Mouse (Mus musculus): ENCODE results near the gene Uroc1.
A peak's percentile ranks its signal among the peaks of the same experiment; 100 is the strongest.

The Uroc1 gene

DNA sequence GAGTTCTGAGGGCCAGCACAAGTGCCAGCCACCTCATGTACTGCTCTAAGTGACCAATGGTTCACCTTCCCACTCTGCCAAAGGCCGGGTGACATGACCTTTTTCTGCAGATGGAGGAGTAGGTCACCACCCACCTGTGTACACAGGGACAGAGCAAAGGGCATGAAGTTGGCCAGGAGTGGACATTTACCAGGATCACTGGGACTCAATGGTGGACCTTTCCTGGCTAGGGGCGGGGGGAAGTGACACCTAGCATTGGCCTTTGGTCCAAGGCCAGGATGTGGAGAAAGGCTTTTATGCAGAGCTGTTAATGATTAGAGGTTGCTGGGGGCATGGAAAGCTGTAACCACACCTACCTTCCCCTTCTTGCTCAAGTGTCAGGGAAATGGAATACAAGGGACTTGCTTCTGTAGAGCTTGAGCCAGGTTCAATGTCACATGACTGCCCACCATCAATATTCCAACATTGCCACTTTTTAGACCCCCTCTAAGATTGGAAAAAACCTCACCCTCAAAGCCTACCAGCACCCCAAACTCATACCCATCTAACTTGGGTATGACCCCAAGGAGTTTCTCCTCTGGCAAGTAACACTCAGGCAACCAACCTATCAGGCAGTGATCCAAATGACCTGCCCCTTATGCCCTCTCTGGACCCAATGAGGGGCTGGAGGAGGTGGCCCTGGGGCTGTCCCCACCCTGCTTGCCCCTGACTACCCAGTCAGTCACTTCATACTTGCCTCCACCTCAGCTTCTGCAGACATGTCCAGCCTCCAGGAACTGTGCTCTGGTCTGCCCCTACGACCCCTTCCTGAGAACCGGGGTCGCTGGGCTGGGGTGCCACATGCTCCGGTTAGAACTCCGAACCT, at the start of gene Uroc1:
Gene Uroc1, plus strand, starts transcription at position 724 of the 865 bp plus-strand sequence.
- DNase-seq: no peak

- DNase-seq: peak; percentile 17
Measured at GRCm38 (mm10) chr6:90288265-90288664, 44.8 kb upstream of the Uroc1 start.

GRCm38 (mm10) chr6:90300919-90301318, 32.2 kb upstream of the Uroc1 start, which contains the start of gene BC048671:
TSS of gene BC048671 (plus strand) at chr6:90301219.
- no peak for DNase-seq

DNA sequence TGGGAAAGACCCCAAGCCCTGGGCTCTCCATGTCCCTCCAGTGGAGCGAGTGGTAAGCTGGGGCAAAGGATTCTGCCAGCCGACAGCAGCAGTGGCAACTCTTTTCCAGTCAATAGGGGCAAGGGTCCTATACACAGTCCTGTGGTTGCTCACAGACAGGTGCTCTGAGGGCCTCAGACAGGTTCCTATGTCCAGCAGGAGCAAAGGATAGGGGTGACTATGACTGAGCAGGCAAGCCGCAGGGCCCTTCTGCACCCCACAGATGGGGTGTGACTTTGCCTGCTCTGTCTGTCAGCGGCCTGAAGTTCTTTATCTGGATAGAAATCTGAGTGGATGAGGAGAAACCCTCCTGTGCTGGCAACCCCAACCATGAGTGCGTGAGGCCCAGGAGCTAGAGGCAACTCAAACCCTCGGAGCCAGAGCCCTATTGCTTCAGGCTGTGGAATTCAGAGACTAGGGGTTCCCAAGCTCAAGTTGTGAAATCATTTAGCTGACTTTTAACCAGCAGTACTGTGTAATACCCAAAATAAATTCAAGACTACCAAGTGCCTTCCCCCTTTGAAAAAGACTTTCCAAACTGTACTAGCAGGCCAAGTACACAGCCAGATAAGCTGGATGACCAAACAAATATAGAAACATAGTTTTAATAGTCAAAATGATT, 26.6 kb upstream of the Uroc1 start:
- DNase-seq: no peak

GRCm38 (mm10) chr6:90308839-90309778, 24.0 kb upstream of the Uroc1 start:
- no peak for DNase-seq

GRCm38 (mm10) chr6:90315961-90316360, 17.1 kb upstream of the Uroc1 start:
- peak; percentile 38 for DNase-seq

GRCm38 (mm10) chr6:90317510-90318258, 15.4 kb upstream of the Uroc1 start:
- DNase-seq: no peak

GRCm38 (mm10) chr6:90319019-90319418, 14.1 kb upstream of the Uroc1 start:
- DNase-seq: no peak

DNA sequence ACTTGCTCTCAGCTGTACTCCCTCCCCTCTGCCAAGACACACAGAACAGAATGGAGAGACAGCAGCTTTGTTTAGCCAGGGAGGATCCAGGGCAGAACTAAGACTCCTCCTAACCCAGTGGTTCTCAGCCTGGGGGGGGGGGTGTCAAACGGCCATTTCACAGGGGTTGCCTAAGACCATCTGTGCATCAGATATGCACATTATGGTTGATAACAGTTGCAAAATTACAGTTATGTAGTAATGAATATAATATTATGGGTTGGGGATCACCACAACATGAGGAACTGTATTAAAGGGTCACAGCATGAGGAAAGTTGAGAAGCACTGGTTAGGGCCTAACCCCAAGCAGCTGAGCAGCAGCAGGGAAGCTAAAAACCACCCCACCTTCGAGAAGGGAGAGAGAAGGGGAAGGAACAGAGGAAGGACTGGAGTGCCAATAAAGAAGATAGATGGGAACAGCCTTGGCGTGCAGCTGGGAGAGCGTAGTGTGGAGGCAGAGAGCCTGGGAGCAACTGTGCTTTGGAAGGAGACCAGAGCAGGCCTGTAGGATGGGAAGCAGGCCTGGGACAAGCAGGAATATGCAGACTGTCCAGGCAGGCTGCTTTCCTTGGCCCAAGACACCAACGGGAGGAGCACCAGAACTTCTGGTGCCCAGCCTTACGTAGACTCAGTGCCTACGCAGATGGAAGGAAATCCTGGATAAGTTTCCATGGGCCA, 13.5 kb upstream of the Uroc1 start:
- no peak for DNase-seq

GRCm38 (mm10) chr6:90320429-90320828, 12.7 kb upstream of the Uroc1 start:
- DNase-seq: no peak

- no peak for DNase-seq
Measured at GRCm38 (mm10) chr6:90321811-90322210, 11.3 kb upstream of the Uroc1 start.

DNA sequence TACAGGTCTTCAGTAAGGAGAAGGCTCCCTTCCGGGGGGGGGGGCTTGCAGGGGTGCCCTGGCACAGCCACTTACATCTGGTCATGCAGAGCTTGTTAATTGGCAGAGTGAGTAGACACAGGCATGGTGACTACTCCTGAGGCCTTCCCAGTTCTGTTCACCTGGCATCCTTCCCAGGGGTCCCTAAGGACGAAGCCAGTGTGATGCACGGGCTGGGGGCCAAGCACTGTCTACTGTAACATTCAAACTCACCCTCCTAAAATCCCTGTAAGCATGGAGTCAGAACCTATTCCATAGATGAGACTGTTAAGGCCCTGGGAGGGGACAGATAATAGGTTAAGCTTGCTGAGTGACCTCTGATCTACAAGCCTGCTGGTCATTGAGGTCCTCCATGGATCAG, 9.1 kb upstream of the Uroc1 start:
- no peak for DNase-seq

DNA sequence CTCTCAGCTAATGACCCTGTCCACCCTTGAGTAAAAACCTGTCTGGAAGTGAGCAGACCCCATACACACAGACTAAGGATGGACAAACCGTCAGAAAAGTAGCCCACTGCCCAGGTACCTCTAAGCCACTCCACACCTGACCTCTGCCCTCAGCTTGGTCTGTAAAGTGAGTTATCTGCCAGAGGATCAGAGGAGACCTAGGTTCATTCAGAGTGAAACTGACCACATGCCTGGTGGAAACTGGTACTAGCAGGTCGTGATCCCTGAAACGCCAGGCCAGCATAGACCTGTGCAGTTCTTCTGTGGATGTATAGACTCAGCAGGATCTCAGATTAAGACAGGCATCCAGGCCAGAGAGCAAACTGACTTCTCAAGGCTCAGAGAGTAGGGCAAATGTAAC, 8.6 kb upstream of the Uroc1 start:
- no peak for DNase-seq

GRCm38 (mm10) chr6:90324991-90325390, 8.1 kb upstream of the Uroc1 start, which contains the start of gene Chst13:
TSS of gene Chst13 (minus strand) at chr6:90325185.
- DNase-seq: no peak

GRCm38 (mm10) chr6:90327670-90328069, 5.4 kb upstream of the Uroc1 start:
- DNase-seq: peak; percentile 23

GRCm38 (mm10) chr6:90329953-90330352, 3.1 kb upstream of the Uroc1 start:
- peak; percentile 68 for DNase-seq

DNA sequence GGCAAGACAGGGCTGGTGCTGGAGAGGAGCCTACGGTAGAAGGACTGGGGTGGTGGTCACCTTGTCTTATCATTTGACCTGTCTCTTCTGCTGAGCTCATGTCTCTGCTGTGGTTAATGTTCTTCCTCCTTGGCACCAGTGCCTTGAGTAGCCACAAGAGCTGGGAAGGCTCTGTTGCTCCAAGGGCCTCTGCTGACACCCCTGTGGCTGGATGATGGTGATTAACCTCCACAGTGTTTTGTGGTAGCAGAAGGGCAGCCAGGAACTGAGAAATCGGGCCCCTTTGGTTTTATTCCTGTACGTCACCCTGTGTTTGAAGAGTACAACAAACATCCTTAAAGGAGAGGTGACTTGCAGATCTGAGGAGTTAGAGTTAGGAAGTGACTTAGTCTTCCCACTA, 1.2 kb downstream of the Uroc1 start:
- DNase-seq: no peak

- DNase-seq: no peak
Measured at GRCm38 (mm10) chr6:90342343-90342742, 9.3 kb downstream of the Uroc1 start.

DNA sequence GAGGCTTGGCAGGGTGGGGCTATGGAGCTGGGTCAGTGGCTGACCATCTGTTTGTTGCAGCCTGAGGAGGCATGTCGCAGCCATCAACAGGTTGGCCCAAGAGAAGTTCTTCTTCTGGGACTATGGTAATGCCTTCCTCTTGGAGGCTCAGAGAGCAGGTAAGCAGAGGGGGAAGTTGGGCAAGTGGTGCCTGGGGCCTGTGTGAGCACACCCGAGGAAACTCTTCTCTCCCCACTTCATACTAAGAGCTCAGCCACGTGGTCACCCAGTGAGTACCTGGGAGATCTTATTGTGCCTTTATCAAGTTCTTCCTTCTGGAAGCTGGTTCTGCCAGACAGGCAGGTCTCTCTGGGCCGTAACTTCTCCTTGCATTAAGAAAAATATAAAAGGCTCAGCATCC, 14.1 kb downstream of the Uroc1 start:
- DNase-seq: no peak

DNA sequence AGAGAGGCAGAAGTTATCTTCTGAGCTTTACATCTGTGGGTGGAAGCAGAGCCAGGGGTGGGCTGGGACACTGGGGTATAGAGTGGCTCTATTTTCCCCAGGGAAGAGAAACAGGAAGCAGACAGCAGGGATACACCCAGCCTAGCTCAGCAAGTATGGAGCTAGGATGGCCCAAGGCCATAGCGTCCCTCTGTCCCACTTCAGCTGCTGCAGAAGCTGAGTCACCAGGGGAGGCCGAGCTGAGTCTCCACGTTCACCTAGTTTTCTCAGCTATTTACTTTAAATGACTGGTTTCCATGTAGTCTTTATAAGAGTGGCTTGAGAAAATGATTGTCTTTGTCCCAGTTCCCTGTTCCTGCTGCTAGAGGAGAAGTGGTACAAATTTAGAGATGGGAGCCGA, 15.4 kb downstream of the Uroc1 start:
- no peak for DNase-seq

GRCm38 (mm10) chr6:90350011-90350410, 16.9 kb downstream of the Uroc1 start:
- DNase-seq: no peak

DNA sequence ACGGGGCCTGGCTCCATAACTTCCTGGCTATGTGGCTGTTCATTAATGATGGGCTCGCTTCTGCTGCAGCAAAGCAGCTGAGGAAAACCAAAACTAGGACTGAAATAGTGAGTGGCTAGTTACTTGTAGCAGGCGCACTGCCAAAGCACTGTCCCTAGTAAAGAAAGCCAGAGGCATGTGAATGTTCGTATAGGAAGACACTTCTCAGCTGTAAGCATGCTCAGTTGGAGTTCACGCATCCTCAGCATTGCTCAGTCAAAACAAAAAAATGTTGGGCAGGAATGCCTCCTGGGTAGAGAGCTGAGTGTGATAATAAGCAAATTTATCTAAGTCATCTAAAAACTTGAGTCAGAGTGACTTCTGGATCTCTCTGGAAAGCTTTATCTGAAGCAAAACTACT, 25.1 kb downstream of the Uroc1 start:
- no peak for DNase-seq
